Mouse (Mus musculus) left cerebral cortex, adult 11 months (tissue): ENCODE measurements at regions not wholly inside any gene's neighbourhood (a gene's known extent, or its start where the extent isn't known, plus 50 kb on each side); places are given as distances from the start of the nearest gene placed in this dataset.

Source experiments
- DNase-seq: peaks from one replicate; pipeline ENCODE4 v3.0.0; 2022; ENCODE audit warnings: low spot score

DNA sequence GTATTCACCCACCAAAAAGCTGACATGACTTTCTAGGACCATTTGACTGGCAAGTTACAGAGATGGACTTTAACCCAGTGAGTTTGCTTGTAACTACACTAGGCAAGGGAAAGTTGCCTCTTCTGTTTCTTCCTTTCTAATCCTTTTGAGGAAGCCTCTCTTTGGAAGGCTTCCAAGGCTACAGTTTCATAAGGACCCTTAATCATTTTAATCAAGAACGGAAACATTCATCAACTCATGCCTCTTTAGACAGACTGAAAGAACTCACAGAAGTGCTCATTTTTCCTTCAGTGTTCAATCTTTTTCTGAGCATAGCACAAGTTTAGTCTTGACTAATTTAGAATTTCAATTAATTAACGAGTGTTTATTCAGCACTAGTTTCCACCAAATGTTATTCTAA lies 84.2 kb downstream of the Ddx1 start:
- DNase-seq: no peak

GRCm38 (mm10) chr12:13161051-13161450 lies 88.0 kb downstream of the Ddx1 start:
- no peak for DNase-seq

DNA sequence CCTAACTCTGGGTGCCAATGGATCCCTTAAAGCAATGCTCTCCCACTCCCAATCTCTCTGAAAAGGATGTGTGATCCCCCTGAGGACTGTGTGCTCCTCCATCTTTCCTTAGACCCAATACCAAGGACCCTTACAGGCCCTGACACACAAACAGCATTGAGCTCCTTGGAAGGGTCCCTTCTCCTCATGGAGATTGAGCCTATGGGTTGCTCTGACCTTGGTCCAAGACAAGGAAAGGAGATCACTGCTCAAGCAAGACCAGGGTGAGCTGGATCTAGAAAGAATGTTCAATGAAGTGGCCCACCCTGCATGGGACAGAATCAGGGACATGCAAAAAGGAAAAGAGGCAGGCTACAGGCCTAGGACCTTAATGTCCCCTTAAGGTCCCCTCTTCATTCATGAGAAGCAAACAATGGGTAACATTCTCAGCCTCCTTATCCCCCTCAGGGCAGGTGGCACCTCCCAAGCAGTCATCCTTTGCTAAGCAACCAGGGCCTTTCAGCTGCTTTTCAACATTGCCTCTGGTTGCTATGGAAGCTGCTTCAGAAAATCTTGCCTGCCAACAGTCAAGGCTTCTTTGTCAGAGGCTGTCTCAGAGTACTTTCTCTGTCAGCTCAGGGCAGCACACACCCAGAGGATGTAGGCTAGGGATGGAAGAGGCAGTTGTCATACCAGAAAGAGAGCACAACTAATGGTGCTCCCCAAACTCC lies 89.5 kb downstream of the Ddx1 start:
- peak; percentile 35 for DNase-seq

DNA sequence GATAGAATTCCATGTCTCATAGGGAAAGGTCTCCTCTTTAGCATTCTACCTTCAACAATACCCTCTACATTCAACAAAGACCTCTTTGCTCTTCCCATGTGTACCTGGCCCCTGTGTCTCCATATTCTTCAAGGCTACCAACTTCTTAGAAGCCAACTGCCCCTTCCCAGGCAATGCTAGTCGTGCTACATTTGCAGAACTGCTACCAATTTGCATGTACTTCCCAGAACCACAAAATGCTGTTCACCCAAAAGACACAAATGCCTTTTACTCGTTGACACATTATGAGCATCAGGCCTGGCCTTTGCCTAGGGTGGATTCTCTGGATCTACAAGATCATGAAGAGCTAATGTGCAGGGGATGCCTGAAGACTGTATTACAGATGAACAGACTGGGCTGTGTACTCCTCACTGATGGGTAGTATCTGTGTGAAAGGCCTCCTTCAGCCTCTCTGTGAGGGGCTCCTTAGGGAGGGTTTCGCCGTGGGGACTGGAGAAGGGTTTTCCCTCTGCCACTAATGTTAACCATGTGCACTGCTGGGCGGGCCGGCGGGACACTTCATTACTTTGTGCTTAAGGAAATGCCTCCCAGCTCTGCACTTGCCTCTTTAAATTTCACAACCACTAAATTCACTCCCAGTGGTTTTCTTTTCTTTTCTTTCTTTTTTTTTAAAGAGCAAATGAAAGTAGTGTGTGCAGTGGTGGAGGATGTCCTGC lies 91.2 kb downstream of the Ddx1 start:
- DNase-seq: no peak

DNA sequence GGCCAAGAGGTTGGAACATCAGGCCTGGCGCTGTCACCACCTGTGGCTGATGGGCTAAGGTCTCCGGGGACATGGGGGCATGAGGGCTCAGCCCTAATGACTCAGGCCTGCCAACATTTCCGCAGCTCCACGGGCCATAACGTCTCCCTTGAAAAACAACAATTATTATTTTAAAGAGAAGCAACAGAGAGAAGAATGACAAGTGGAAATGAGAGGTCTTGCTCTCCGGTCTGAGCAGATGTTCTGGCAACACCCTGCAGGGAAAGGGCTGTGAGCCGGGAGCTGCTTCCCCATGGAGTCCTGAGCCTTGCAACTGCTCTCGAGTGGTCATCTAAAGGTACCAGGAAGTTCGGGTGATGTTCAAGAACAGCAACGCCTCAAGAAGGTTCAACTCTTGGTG lies 91.9 kb downstream of the Ddx1 start:
- no peak for DNase-seq

GRCm38 (mm10) chr12:13150751-13151150 lies 98.3 kb downstream of the Ddx1 start:
- DNase-seq: no peak

DNA sequence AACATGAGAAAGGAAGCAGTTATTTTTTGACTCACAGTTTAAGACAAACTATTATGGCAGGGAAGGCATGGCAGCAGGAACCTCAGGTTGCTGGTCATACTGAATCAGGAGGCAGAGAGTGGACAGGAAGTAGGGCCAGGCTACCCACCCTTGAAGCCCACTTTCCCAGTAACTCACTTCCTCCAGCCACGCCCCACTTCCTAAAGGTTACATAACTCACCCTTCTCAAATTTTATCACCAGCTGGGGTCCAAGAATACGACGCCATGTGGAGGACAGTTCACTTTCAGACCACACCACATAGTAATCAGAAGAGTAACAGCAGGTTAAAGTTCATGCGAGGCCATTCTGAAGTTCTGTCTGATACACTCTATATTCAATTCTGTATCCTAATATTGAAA lies 101.8 kb downstream of the Ddx1 start:
- no peak for DNase-seq

DNA sequence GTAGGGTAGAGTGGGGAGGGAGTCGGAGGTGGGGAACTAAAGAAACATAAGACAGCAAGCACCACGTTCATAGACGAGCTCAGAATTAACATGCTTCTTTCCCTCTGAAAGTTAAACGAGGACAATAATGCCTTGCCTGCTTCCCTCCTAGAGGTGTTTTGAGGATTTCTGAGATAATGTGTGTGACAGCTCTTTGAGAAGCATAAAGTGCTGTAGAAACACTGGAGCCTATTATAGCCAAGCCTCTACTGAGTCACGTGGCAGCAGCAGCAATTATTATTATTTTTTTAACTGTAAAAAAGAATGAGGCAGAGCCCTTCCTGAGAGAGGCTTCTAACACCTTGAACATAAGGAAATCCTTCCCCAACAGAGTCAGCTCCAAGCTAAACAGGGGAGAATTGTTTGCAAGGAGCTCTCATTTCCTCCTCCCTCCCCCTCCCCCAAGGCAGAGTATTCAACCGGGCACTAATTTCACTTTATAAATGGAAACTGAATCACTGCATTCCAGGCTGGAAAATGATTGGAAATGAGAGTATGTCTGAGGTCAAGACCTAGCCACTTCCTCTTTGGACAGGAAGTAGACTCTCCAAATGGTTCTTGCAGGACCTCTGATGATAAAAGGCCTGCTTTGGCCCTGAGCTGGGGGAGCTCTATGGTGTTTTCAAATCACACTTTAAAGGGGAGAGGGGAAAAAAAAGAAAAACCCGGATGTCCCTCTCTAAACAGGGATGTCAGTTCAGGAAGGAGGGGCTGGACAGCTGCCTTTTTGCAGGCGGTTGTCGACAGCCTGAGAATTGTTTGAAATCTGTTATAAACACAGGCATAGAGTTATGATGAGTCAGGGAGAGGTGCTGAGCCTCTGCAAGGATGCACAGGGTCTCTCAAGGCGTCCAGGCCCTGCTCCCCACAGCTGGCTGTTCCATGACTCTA lies 103.6 kb downstream of the Ddx1 start:
- DNase-seq: no peak

GRCm38 (mm10) chr12:13144739-13145138 lies 104.3 kb downstream of the Ddx1 start:
- DNase-seq: peak; percentile 23

DNA sequence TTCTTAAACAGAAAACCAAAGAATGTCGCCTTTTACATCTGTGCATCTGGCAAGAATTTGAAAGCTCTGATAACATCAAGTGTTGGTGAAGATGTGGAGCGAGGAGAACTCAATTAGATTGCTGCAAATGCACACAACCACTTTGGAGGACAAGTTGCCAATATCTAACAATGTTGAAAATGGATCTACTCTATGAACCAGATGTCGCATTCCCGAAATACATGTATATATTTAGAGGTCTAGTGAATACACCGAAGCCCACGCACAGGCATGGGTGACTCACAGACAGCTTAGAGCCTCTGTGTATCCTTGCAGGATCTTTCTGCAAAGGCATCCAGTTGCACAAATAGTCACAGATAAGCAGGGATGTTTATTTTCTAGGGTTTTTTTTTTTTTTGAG lies 108.4 kb downstream of the Ddx1 start:
- DNase-seq: peak; percentile 70

GRCm38 (mm10) chr12:13139189-13139588 lies 109.8 kb downstream of the Ddx1 start:
- no peak for DNase-seq

DNA sequence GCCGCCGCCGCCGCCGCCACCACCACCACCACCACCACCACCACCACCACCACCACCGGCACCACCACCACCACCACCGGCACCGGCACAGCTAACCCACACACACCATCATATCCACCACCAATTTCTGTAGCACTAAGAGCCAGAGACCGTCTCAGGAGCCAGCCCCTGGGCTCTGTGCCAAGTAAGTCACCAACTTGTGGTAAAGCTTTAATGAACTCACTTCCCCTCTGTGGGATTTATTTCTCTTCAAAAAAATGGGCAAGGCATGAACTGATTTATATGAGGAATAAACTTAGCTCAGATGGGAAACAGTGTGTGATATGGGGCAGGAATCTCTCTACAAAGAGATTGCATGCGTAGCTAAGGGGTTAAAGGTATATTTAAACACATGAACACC lies 114.8 kb downstream of the Ddx1 start:
- no peak for DNase-seq

DNA sequence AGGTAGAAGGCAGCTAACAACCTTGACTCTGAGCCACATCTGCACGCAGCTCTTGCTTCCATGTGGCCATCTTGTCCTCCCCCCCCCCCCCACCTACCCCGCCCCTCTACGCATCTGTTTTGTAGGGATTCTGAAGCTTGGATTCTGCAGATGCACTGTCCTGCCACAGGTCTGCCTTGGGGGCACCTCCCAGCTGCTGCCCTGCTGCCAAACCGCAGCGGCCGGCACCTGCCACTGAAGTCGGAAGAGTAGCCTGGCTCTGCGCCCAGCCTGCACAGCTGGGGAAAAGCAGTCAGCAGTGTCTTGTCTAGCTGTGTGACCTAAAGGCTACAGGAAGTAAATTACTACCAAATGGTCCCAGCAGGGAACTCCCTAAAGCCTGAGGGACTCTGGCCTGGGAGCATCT lies 119.3 kb downstream of the Ddx1 start:
- DNase-seq: no peak

DNA sequence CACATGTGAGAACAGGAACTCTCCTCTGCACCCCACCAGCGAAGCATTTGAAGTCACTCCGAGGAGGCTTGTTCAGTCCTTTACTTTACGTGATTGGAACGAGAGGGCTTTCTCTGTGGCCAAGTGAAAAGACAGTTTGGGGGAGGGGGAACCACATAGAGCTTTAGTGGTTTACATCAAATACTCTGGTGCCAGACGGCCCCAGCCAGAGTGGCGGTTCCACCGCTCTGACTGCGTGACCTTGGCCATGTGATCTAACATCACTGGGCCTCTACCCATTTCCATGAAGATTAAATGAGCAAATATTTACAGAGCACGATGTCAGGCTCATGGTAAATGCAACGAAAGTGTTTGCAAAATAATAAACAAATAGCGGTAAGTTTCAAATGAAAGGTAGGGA lies 121.6 kb downstream of the Ddx1 start:
- no peak for DNase-seq

DNA sequence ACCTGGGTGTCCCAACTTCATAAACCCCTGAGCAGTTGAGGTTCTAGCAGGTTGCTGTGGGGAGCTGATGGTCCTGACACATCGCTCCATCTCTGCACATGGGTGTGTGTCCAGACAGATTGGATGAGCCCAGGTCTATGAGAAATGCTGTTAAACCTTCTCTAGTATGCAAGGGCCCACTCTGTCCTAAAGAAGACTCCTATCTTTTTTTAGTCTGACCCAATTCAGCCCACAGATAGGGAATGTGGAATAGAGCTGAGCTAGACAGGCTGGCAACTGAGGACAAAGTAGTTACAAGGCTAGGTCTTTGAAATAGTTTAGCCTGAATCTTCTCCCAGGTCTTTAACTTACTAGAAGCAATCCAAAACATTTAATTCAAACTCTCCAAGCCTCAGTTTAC lies 124.0 kb downstream of the Ddx1 start:
- no peak for DNase-seq

- no peak for DNase-seq
Observed at GRCm38 (mm10) chr12:13122282-13122681, 126.7 kb downstream of the Ddx1 start.

GRCm38 (mm10) chr12:13120581-13120980 lies 128.4 kb downstream of the Ddx1 start:
- DNase-seq: no peak

GRCm38 (mm10) chr12:13119653-13120052 lies 129.4 kb downstream of the Ddx1 start:
- DNase-seq: no peak

DNA sequence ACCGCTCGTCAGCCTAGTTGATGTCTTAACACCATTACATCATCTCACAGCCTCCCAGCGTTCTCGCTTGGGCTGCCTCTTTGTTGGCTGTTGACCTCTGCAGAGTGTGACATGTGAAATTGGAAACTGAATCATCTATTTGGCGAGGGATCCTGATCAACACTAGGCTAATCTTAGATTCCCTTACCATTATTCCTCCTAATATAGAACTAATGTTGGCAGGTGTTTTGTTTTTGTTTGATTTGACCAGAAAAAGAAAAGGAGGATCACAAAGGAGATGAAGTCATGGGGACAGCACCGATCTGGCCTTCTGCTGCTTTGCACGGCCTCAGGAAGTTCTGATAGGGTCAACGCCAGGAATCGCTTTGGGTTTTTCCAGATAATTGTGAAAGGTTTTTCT lies 131.0 kb downstream of the Ddx1 start:
- DNase-seq: no peak

DNA sequence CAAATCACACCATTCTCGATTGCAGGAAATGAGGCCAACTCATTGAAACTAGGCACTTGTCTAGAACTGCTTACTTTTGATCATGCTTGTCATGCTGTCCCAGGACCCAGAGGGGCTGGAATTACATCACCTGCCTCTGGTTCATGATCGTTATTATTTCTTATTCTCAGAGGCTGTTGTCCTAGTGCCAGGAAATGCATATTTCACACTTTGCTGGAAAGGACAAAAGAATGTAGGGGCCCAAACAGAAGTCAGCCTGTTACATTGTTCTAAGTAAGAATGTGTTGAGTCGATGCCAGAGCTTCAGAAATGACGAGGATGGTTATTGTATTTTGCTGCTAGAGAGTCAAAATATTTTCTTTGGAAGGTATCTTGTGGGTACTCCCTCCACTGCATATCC lies 134.7 kb downstream of the Ddx1 start:
- no peak for DNase-seq

DNA sequence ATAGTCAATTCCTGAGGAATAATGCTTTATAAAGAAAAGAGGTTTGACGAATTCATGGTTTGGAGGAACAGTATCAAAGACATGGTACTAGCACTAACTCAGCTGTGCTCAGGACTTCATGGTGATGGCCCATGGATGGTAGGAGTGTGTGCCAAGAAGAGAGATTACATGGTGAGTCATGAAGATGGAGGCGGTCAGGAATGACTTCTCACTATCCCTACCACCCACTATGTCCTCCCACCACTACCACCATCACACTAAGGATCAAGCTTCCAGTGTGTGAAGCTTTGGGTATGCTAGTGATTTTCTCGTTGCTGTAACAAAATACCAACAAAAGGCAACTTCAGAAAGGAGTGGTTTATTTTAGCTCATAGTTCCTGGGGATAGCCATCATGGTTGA lies 142.1 kb downstream of the Ddx1 start:
- no peak for DNase-seq

GRCm38 (mm10) chr12:13100505-13101354 lies 148.3 kb downstream of the Ddx1 start:
- no peak for DNase-seq
